Mouse (Mus musculus) kidney, adult 18-20 months (tissue): ENCODE results near the gene Dpf3.

Experiments
- DNase-seq: peaks from one replicate; pipeline ENCODE4 v3.0.0; 2021

Gene Dpf3

DNA sequence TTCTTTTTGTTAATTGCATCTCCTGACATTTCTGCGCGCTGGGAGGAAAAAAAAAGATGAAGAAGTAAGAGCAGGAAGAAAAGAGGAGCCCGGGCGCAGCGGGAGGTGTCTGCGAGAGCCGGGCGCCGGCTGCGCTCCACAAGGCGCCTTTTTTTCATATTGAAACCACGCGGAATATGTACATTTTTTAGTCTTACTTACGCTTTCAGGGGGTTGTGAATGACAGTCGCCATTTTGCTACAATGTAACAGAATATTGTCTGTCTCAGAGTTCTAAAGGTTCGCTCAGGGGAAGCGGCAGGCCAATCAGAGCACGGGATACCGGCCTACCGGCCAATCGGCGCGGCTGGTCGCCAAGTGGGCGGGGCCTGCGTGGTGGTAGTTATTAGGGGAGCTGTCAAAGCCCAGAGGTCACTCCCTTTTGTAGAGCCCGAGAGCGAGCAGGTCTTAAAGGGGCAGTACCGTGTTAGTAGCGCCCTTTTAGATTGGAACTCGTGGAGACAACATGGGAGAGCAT is at the start of gene Dpf3:
Gene Dpf3, minus strand, starts transcription at position 241 of the 516 bp plus-strand sequence.
- peak; percentile 100 for DNase-seq

GRCm38 (mm10) chr12:83536039-83536438 is 48.5 kb upstream of the Dpf3 start:
- no peak for DNase-seq

GRCm38 (mm10) chr12:83535428-83535827 is 47.9 kb upstream of the Dpf3 start:
- DNase-seq: no peak

DNA sequence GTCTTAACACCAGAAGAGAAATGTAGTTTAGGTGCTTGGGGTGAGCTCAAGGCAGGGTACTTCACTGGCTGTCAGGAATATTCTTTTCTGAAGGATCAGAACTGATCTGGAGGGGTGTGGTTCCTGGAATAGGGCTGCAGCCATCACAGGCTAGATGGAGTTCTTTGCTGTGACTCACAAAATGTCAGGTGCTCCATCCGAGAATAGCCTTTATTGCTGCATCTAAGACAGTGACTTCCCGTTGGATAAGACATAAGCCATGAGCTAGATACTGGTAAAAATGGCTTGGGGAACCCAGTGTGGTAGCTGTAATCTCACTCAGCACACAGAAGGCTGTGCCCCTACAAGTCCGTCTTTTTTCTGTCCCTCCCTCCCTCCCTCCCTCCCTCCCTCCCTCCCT is 46.7 kb upstream of the Dpf3 start:
- DNase-seq: no peak

GRCm38 (mm10) chr12:83532966-83533365 is 45.5 kb upstream of the Dpf3 start:
- DNase-seq: no peak

GRCm38 (mm10) chr12:83531992-83532391 is 44.5 kb upstream of the Dpf3 start:
- DNase-seq: no peak

DNA sequence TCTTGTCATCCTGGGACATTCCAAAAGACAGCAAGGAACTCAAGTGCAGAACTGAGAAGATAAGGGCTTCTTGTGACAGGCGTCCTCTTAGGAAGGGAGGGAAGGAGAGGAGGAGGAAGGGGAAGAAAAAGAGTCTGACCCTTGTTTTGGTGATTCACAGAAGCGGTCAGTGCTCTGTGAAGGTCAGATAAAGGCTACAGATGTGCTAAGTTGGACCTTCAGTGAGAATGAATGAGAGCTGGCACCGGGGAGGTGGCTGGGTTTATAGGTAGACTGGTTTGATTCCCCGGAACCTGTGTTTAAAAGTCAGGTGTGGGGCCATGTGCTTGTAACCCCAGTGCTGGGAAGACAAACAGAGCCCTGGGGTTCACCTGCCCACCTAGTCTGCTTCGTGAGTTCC is 41.1 kb upstream of the Dpf3 start:
- DNase-seq: no peak

GRCm38 (mm10) chr12:83527816-83528215 is 40.3 kb upstream of the Dpf3 start:
- DNase-seq: no peak

GRCm38 (mm10) chr12:83525822-83526544 is 38.5 kb upstream of the Dpf3 start:
- no peak for DNase-seq

- no peak for DNase-seq
Measured at GRCm38 (mm10) chr12:83524329-83524728, 36.8 kb upstream of the Dpf3 start.

DNA sequence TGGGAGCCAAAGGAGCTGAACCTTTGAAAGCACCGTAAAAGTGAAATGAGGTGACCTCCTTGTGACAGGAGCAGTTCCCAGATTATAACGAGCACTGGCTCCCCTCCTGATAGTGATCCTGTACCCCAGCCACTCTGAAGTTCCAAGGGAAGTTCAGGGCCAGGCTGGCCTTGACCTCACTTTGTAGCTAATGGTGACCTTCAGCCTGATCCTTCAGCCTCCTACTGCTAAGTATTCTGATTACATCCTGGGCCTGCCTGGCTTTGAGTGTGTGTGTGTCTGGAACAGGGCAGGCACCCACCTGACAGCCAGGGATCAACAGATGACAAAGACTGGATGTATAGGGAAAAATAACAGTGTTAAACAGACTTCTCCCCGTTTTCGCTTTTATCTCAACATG is 36.4 kb upstream of the Dpf3 start:
- no peak for DNase-seq

- DNase-seq: no peak
Measured at GRCm38 (mm10) chr12:83523056-83523455, 35.5 kb upstream of the Dpf3 start.

DNA sequence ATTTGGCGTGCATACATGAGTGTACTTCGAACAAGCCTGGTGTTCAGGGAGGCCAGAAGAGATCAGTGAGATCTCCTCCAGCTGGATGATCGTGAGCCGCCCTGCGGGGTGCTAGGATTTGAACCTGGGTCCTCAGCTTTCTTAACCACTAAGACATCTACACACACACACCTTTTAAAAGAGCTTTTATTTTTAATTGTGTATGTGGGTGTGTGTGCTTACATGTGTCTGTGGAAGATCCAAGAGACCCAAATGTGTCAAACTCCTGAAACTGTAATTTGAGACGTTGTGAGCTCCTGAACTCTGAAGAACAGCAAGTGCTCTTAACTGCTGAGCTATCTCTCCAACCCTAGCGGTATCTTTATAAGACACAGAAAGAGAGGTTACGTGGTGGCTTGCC is 33.6 kb upstream of the Dpf3 start:
- no peak for DNase-seq

DNA sequence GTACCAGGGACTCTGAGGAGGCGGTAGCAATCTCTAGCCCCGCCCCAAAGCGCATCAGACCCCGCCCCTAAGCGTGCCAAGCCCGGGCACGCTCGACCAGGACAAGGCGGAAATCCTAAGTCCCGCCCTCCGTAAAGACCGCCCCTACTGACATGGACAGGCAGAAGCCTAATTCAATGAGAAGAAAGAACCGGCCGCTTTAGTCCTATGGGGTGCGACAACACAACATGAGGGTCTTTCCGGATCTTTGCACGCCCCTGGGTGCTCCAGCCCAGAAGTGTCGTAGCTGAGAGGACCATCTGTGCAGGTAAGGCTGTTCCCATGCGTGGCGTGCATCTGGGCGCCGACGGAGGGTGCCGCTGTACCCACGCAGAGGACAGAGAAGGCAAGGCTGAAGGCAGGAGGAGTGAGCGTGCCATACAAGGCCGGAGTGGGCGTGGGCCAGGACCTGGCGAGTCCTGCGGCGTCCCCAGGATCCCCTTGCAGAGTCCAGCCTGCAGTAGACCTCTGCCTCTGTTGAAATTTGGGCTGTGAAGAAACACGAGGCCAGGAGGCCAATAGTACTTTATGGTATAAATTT is 32.9 kb upstream of the Dpf3 start, which contains the start of gene Dcaf4:
Gene Dcaf4, plus strand, starts transcription at position 156 of the 580 bp plus-strand sequence.
- DNase-seq: peak; percentile 98

DNA sequence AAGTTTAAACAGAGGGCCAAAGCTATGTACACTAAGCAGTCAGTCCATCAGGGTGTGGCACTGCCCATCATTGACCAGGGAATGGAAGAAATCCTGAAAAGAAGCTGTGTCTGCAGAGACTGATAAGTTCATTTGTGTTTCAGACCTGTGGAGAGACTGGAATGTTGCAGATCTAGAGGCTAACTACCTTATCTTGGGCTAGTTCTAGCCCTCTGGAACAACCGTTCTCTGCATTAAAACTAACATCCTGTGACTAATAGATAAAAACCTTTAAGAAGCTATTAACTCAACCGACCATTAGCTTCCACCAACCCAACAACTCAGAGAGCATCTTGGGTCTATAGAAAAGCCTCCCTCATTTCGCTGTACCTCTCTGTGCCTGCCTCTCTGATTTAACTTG is 30.1 kb upstream of the Dpf3 start:
- no peak for DNase-seq

DNA sequence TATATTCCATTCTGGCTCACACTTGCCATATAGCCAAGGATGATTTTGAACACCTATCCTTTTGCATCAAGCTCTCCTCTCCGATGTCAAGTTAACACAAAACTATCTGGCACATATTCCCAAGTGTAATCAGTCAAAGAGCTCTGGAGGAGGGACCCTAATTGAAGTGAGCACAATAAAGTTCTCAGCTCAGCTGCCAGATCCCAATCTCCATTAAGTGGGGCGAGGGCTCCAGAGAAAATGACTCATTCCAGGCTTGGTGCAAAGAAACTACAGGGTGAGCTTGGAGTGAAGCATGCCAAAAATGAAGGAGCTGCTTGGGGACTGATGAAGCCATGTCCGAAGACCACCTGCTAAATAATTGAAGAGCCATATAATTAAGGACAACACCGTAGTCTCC is 26.7 kb upstream of the Dpf3 start:
- no peak for DNase-seq

GRCm38 (mm10) chr12:83513185-83513584 is 25.7 kb upstream of the Dpf3 start:
- DNase-seq: peak; percentile 13

- no peak for DNase-seq
Measured at GRCm38 (mm10) chr12:83512783-83513182, 25.3 kb upstream of the Dpf3 start.

GRCm38 (mm10) chr12:83510586-83510985 is 23.1 kb upstream of the Dpf3 start:
- no peak for DNase-seq

DNA sequence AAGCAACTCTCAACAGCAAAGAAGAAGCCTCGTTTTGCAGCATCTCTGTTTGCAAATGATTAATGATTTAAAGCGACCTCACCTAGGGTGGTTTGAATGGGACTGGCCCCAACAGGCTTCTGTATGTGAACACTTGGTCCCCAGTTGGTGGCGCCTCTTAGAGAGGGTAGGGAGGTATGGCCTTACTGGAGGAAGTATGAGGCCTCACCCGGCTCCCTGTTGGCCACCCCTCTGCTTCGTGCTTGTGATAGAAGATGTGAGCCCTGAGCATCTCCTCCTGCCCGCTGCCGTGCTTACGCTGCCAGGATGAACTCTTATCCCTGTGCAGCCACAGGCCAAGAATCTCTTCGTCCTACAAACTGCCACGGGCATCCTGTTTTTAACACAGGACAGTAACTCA is 19.0 kb upstream of the Dpf3 start:
- DNase-seq: no peak

GRCm38 (mm10) chr12:83502190-83502589 is 14.7 kb upstream of the Dpf3 start:
- peak; percentile 58 for DNase-seq

- DNase-seq: peak; percentile 25
Measured at GRCm38 (mm10) chr12:83499256-83499655, 11.7 kb upstream of the Dpf3 start.

GRCm38 (mm10) chr12:83497959-83498358 is 10.4 kb upstream of the Dpf3 start:
- no peak for DNase-seq

DNA sequence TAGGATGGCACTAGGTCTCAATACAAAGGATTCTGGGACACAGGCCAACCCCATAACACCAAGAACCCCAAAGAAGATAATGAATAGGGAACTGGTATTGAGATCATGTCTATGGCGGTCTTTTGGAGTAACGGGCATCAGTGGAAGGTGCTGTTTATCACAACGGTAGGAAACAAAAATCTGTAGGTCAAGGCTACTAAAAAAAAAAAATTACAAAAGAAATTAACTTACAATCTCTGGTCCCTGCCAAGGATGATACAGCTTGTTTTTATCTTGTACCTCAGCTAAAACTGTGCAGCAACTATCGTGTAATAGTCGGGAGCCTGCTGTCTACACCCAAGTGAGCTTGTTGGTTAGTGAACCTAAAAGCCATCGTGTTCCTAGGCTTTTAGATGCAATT is 9.2 kb upstream of the Dpf3 start:
- no peak for DNase-seq

- DNase-seq: no peak
Measured at GRCm38 (mm10) chr12:83496336-83496735, 8.8 kb upstream of the Dpf3 start.
